Mouse (Mus musculus) stomach, embryonic 16.5 days (tissue): ENCODE measurements around the gene Asap2. TPM values are rescaled to one million over a fixed set of nuclear protein-coding genes. Genes with fewer than 3 reads are reported as not detected.
"Not testable (repeated sequence)": the region's sequence is repeated elsewhere in the genome, so short reads cannot be mapped to it uniquely, and the experiment has no call there.

Experiments used
- ATAC-seq: fragments of 200-750 bp; cut with Nextera tagmentation; 2 replicates; pipeline ENCODE4 v1.8.0; 2017; ENCODE audit warnings: moderate number of reproducible peaks, moderate TSS enrichment; ENCODE audit not compliant: insufficient read depth, low FRiP score
- H3K27ac ChIP-seq: fragments of 300-500 bp; sonication (generic); 2 replicates; pipeline ENCODE4 v1.5.1; 2014; ENCODE audit warnings: low read length
- H3K27me3 ChIP-seq: fragments of 300-500 bp; sonication (generic); 2 replicates; pipeline ENCODE4 v1.6.1; 2014; ENCODE audit warnings: low read length, control low read depth, mixed read lengths; ENCODE audit not compliant: control insufficient read depth, insufficient read depth
- H3K36me3 ChIP-seq: fragments of 300-500 bp; sonication (generic); 2 replicates; pipeline ENCODE4 v1.6.1; 2014; ENCODE audit warnings: low read length; ENCODE audit not compliant: control insufficient read depth, insufficient read depth
- H3K4me1 ChIP-seq: fragments of 300-500 bp; sonication (generic); 2 replicates; pipeline ENCODE4 v1.6.1; 2014; ENCODE audit warnings: low read length, control low read depth, mixed read lengths; ENCODE audit not compliant: control insufficient read depth, insufficient read depth
- H3K4me2 ChIP-seq: fragments of 300-500 bp; sonication (generic); 2 replicates; pipeline ENCODE4 v1.6.1; 2014; ENCODE audit warnings: low read depth, low read length, mixed read lengths
- H3K4me3 ChIP-seq: fragments of 300-500 bp; sonication (generic); replicated peaks from 2 replicates; pipeline ENCODE4 v1.5.1; 2014; ENCODE audit warnings: mild to moderate bottlenecking, low read length
- H3K9ac ChIP-seq: fragments of 300-500 bp; sonication (generic); 2 replicates; pipeline ENCODE4 v1.6.1; 2014; ENCODE audit warnings: low read length
- H3K9me3 ChIP-seq: fragments of 300-500 bp; sonication (generic); replicated peaks from 2 replicates; pipeline ENCODE4 v1.6.1; 2016; ENCODE audit warnings: low read length, control low read depth; ENCODE audit not compliant: control insufficient read depth
- WGBS: fragments of 180-500 bp; shearing (Covaris S2); extraction: QIAGEN DNeasy Blood & Tissue Kit; methylation state at CpG from one replicate; pipeline ENCODE4 v1.1.7; 2014; 5-methylcytosine and 5-hydroxymethylcytosine counted together
- polyA plus RNA-seq: library from polyadenylated mRNA; unstranded; fragments of >200 nt; fragmentation: Nextera tagmentation; extraction: Ambion mirVana; gene quantifications from 2 replicates; pipeline ENCODE4 v1.2.1, GENCODE M21; 2015

Gene Asap2
- polyA plus RNA-seq, 1 experiment from 2014 or later: 5.5 TPM

DNA sequence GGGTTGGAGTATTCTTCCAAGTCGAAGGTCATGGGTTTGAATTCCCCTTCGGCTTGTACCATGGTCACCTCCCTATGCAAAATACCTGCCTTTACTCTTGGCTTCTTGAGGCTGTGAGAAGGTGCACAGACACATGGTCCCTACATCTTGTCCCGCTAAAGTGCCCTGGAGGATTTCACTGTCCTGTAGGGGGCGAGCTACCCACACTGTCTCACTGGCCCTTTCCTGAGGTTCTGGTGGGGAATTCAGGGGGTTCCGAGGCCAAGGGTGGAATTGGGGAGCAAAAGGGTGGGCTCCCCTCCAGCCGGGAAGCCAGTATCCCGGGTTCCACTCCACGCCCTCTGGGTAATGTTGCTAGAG lies 120.8 kb downstream of the Asap2 start:
- Histone ChIP-seq H3K9ac (peak overlapping the region; percentile 90), H3K4me3 (peak overlapping the region; percentile 72), H3K4me2 (peak overlapping the region; percentile 88), H3K27ac (peak overlapping the region; percentile 66)
- H3K27me3 ChIP-seq, H3K36me3 ChIP-seq, H3K9me3 ChIP-seq, H3K4me1 ChIP-seq: not testable (repeated sequence)
- WGBS: 4% methylated on average over 8 of the region's 8 CpGs
- ATAC-seq: peak; percentile 54; the same call in 1 of the 2 replicates

DNA sequence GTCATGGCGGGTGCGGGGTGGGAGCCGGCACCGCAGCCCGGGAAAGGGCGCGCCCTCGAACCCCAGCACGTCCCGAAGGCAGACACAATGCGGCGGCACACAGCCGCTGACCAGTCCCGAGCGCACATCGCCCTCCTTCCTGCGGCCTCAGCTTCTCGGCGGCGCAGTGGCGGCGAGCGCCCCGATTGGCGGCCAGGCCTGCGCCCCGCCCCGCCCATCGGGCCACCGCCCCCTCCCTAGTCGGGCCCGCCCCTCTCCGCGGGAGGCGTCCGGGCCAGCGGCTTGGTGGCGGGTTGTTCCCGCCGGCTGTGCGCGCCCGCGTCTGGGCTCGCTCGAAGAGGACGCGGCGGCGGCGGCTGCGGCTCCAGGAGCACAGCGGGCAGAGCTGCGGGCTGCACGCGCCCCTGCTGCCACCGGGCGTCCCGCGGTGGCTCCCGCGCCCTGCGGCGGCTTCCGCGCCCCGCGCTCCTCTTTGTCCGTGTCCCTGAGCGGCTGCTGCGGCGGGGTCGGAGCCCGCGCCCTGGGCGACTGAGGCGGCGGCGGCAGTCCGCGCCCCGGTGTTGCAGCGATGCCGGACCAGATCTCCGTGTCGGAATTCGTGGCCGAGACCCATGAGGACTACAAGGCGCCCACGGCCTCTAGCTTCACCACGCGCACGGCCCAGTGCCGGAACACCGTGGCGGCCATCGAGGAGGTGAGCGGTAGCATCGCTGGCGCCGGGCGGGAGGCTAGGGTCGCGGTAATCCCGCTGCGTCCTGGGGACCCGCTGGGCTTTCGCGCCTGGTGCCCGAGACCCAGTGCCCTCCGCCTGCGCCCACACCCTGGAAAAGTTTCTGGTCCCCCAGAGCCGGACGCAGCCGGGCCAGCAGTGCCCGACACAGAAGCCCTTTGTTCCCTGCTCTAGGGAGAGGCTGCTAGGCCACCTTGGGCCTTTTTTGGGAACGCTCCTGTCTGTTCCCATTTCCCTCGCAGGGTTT lies 121.5 kb downstream of the Asap2 start:
- H3K9me3 ChIP-seq: no peaks in the 10 kb centered on the region
- H3K9ac ChIP-seq: peak overlapping the region; percentile 90
- H3K27me3 ChIP-seq: no peaks in the 10 kb centered on the region
- H3K4me2 ChIP-seq: peak overlapping the region; percentile 88
- H3K4me1 ChIP-seq: no peaks in the 10 kb centered on the region
- peak overlapping the region; percentile 66 for H3K27ac ChIP-seq
- peak overlapping the region; percentile 72 for H3K4me3 ChIP-seq
- WGBS: under 1% methylated on average over 106 of the region's 118 CpGs
- H3K36me3 ChIP-seq: no peaks in the 10 kb centered on the region
- peak; percentile 99 for ATAC-seq

DNA sequence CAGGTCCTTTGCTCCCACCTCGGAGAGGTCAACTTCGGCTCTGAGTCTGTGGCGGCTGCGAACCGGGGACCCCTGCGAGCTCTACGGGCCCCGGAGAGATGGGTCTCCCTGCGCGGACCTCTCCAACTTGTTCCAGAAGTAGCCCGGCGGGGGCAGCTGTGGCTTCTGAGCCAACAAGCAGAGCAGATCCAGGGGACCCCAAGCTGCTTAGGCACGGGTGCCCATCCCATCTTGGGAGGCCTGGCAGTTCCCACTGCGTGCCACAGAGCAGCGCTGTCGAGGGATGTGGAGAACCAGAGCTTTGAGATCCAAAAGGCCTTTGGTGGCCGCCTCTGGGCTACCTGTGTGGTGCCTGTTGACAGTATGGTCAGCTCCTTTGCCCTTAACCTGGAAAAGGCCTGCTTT lies 122.2 kb downstream of the Asap2 start:
- ATAC-seq: peak; percentile 53; the same call in 1 of the 2 replicates
- under 1% methylated on average over 17 of the region's 17 CpGs for WGBS

DNA sequence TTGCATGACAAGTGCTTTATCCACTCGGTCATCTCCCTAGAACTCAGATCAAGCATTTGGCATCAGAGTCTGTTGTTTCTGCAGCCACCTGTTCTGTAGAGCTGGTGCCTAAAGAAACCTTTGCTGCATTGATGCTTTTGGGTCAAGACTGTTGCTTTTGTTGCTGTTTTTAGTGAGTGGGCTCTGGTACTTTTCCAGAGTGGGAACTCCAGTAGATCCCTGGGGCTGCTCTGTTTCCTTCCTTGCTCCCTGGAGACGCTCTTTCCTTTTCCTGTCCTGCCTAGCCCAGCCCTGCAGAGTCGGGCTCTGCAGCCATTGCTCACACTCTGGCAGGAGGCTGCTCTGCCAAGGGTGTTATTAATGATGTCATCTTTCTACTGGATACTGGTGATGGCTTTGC lies 129.2 kb downstream of the Asap2 start:
- no peak overlapping the region for H3K4me2 ChIP-seq
- H3K36me3 ChIP-seq: no peaks in the 10 kb centered on the region
- H3K27ac ChIP-seq: no peak overlapping the region
- H3K4me1 ChIP-seq: peaks cover 8% of the 10 kb centered on the region; the same call in 1 of the 2 replicates
- H3K4me3 ChIP-seq: no peak overlapping the region
- no peak for ATAC-seq
- no peak overlapping the region for H3K9ac ChIP-seq
- no peaks in the 10 kb centered on the region for H3K27me3 ChIP-seq
- H3K9me3 ChIP-seq: no peaks in the 10 kb centered on the region
- WGBS: 48% methylated on average over 3 of the region's 3 CpGs

More for the DNA sequence above, 122.2 kb downstream of the Asap2 start:
- peak overlapping the region; percentile 88 for H3K4me2 ChIP-seq
- H3K9ac ChIP-seq: peak overlapping the region; percentile 90
- no peaks in the 10 kb centered on the region for H3K27me3 ChIP-seq
- no peaks in the 10 kb centered on the region for H3K36me3 ChIP-seq
- no peaks in the 10 kb centered on the region for H3K4me1 ChIP-seq
- no peaks in the 10 kb centered on the region for H3K9me3 ChIP-seq
- peak overlapping the region; percentile 62 for H3K27ac ChIP-seq
- peak overlapping the region; percentile 72 for H3K4me3 ChIP-seq

DNA sequence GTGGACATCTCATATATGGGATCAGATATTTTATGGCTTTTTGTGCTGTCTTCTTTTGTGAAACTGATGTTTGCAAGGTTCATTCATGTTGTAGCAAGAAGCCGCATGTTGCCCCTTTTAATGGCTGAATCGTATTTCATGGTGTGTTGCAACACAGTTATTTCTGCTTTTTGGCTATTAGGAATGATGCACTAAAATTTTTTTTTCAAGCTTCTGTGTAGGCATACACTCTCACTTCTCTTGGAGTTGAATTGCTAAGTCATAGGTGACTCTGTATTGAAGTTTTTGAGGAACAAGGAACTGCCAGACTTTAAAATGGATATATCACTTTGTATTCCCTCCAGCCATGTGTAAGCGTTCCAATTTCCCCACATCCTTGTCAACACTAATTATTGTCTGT lies 132.6 kb downstream of the Asap2 start:
- H3K4me2 ChIP-seq: no peak overlapping the region
- ATAC-seq: no peak

DNA sequence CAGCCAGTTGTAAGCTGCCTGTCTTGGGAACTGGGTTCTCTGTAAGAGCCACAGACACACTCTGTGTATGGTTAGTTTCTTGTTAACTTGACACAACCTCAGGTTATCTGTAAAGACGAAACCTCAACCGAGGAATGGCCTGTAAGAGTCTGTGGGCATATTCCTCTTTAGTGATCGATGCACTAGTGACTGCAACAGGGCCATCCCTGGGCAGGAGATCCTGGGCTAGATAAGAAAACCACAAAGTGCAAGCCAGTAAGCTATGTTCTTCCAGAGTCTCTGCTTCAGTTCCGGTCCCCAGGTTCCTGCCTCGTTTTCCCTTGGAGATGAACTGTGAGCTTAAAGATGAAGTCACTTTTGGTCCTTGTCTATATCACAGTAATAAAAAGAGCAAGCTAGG lies 133.4 kb downstream of the Asap2 start:
- WGBS: 65% methylated on average over 5 of the region's 5 CpGs
- Histone ChIP-seq H3K27ac (no peak overlapping the region), H3K4me1 (peaks cover 29% of the 10 kb centered on the region), H3K36me3 (no peaks in the 10 kb centered on the region), H3K4me3 (no peak overlapping the region), H3K4me2 (no peak overlapping the region), H3K9me3 (no peaks in the 10 kb centered on the region), H3K27me3 (no peaks in the 10 kb centered on the region), H3K9ac (no peak overlapping the region)
- no peak for ATAC-seq

More for the DNA sequence above, 132.6 kb downstream of the Asap2 start:
- H3K9me3 ChIP-seq: no peaks in the 10 kb centered on the region
- H3K27ac ChIP-seq: no peak overlapping the region
- no peaks in the 10 kb centered on the region for H3K36me3 ChIP-seq
- H3K27me3 ChIP-seq: no peaks in the 10 kb centered on the region
- 88% methylated on average over 3 of the region's 3 CpGs for WGBS
- H3K4me1 ChIP-seq: peaks cover 24% of the 10 kb centered on the region
- H3K4me3 ChIP-seq: no peak overlapping the region
- H3K9ac ChIP-seq: no peak overlapping the region

DNA sequence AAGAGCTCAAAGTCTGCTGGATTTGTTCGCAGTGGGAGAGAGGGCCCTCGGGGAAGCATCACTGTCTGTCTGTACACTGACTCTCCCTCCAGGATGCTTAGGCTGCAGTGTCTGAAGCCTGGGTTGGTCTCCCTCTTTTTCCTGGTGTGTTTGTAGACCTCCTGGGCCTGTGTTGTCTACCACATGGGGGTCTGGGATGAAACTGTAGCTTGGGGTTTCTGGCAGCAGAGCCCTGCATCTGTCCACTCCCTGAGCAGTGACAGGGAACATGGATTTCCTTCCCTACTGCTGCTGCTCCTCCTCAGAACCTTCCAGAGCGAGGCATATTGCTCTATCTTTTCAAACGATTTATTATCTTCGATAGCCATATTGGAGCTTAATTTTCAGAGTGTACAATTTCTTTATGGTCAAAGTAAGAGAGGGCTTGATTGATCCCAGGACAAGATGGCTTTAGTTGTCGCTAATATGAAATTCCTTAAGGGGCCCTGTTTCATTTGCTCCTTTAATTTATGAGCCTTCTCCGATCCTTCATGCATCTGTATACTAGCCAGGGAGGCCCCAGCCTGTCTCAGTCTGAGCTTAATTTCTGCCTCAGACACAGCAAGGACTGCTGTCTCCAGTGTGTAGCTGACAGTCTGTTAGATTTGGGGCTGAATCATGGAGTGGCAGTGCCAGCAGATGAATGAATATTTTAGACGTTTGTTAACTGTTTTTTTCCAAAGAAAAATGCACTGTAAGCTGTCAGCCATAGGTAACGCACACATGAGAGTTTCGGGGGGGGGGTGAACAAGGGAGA lies 135.6 kb downstream of the Asap2 start:
- H3K27me3 ChIP-seq: no peaks in the 10 kb centered on the region
- H3K9ac ChIP-seq: peak overlapping the region; percentile 16; the same call in 1 of the 2 replicates
- peak overlapping the region; percentile 38 for H3K27ac ChIP-seq
- ATAC-seq: no peak
- H3K4me2 ChIP-seq: no peak overlapping the region
- H3K36me3 ChIP-seq: no peaks in the 10 kb centered on the region
- H3K4me1 ChIP-seq: peaks cover 30% of the 10 kb centered on the region
- no peaks in the 10 kb centered on the region for H3K9me3 ChIP-seq
- WGBS: 52% methylated on average over 10 of the region's 10 CpGs
- no peak overlapping the region for H3K4me3 ChIP-seq

DNA sequence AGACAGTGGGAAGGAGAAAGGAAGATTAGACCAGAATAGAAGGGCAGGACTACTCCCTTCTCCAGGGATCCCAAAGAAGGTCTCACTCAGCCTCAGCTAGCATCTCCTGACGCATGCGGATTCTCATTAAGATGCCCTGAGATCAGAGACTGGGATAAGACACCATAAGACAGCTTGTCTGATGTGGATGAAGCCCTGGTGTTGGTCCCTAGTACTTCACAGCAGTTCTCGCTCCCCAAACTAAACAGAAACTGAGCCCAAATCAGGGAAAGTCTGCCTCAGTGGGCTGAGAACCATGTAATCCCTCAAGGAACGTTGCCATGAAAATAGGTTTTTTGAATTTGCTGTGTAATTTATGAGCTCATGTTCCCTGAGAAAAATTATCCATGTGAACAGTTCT lies 136.3 kb downstream of the Asap2 start:
- WGBS: 80% methylated on average over 4 of the region's 4 CpGs
- H3K4me3 ChIP-seq: no peak overlapping the region
- no peak overlapping the region for H3K4me2 ChIP-seq
- H3K4me1 ChIP-seq: peaks cover 30% of the 10 kb centered on the region
- no peaks in the 10 kb centered on the region for H3K9me3 ChIP-seq
- no peaks in the 10 kb centered on the region for H3K36me3 ChIP-seq
- no peak for ATAC-seq
- peak overlapping the region; percentile 16; the same call in 1 of the 2 replicates for H3K9ac ChIP-seq
- H3K27me3 ChIP-seq: no peaks in the 10 kb centered on the region
- H3K27ac ChIP-seq: peak overlapping the region; percentile 38; the same call in 1 of the 2 replicates
